Mouse (Mus musculus) ZHBTc4 (cell line): ENCODE measurements around the gene Foxp2.

ENCODE experiments used
- DNase-seq: peaks from one replicate; pipeline ENCODE4 v3.0.0-alpha.2; 2011; ENCODE audit warnings: low read depth, low spot score

The Foxp2 gene

GRCm38 (mm10) chr6:14901183-14901970 is at the start of gene Foxp2:
TSS of gene Foxp2 (plus strand) at chr6:14901349.
- DNase-seq, result peak; percentile 77

- no peak for DNase-seq
Observed at GRCm38 (mm10) chr6:14885199-14885598, 15.9 kb upstream of the Foxp2 start.

- DNase-seq, result no peak
Observed at GRCm38 (mm10) chr6:14897028-14897427, 4.1 kb upstream of the Foxp2 start.

GRCm38 (mm10) chr6:14898096-14898855 is 2.9 kb upstream of the Foxp2 start:
- DNase-seq, result peak; percentile 27

- DNase-seq, result peak; percentile 16
Observed at GRCm38 (mm10) chr6:14899021-14899610, 2.0 kb upstream of the Foxp2 start.

GRCm38 (mm10) chr6:14899936-14900578 is 1.1 kb upstream of the Foxp2 start:
- peak; percentile 50 for DNase-seq

GRCm38 (mm10) chr6:14900579-14901021 is 549 bp upstream of the Foxp2 start:
- peak; percentile 78 for DNase-seq

GRCm38 (mm10) chr6:14901971-14902670 is 972 bp downstream of the Foxp2 start:
- DNase-seq, result peak; percentile 18

- no peak for DNase-seq
Observed at GRCm38 (mm10) chr6:14903271-14903965, 2.3 kb downstream of the Foxp2 start.

- DNase-seq, result no peak
Observed at GRCm38 (mm10) chr6:14915066-14915465, 13.9 kb downstream of the Foxp2 start.

GRCm38 (mm10) chr6:14922704-14923103 is 21.6 kb downstream of the Foxp2 start:
- no peak for DNase-seq

GRCm38 (mm10) chr6:14924976-14925489 is 23.9 kb downstream of the Foxp2 start:
- DNase-seq, result no peak

- no peak for DNase-seq
Observed at GRCm38 (mm10) chr6:14951060-14951459, 49.9 kb downstream of the Foxp2 start.

- DNase-seq, result no peak
Observed at GRCm38 (mm10) chr6:14952731-14953130, 51.6 kb downstream of the Foxp2 start.

- no peak for DNase-seq
Observed at GRCm38 (mm10) chr6:14977042-14977441, 75.9 kb downstream of the Foxp2 start.

GRCm38 (mm10) chr6:14978201-14978600 is 77.1 kb downstream of the Foxp2 start:
- no peak for DNase-seq

GRCm38 (mm10) chr6:15008113-15008512 is 107.0 kb downstream of the Foxp2 start:
- no peak for DNase-seq

- DNase-seq, result no peak
Observed at GRCm38 (mm10) chr6:15028488-15028887, 127.3 kb downstream of the Foxp2 start.

GRCm38 (mm10) chr6:15029446-15030125 is 128.4 kb downstream of the Foxp2 start:
- no peak for DNase-seq

- DNase-seq, result no peak
Observed at GRCm38 (mm10) chr6:15063246-15063645, 162.1 kb downstream of the Foxp2 start.
